Mouse (Mus musculus): Measurements from ENCODE around the gene Rcc1l. TPM values are rescaled to one million over a fixed set of nuclear protein-coding genes. Genes with fewer than 3 reads are reported as not detected.

The Rcc1l gene
- polyA plus RNA-seq, 1 experiment = 11.1 TPM

- Histone ChIP-seq H3K4me3 (ENCODE audit: insufficient read depth, low read length) (peak overlapping the region; percentile 79), H3K27ac (ENCODE audit: insufficient read depth, low read length) (peak overlapping the region; percentile 64), H3K4me1 (ENCODE audit: control insufficient read depth, insufficient read depth, low read length) (0 out of 2 replicates have a peak, but pooled peaks cover 2% of the 10 kb centered on the region)
- 0 out of 2 replicates have a peak, but pooled peaks have one; percentile 25 for TF ChIP-seq POLR2A (IDR thresholded peaks at IDR 0.05; ENCODE audit: low read depth, low read length)
- no peak for TF ChIP-seq CTCF (IDR thresholded peaks at IDR 0.05; ENCODE audit: borderline replicate concordance, insufficient read depth, low read length)
Observed at GRCm38 (mm10) chr5:134175696-134176095, 878 bp downstream of the Rcc1l start.

- Histone ChIP-seq H3K4me3 (ENCODE audit: insufficient read depth, low read length) (no peak overlapping the region), H3K4me1 (ENCODE audit: control insufficient read depth, insufficient read depth, low read length) (0 out of 2 replicates have a peak, but pooled peaks cover 2% of the 10 kb centered on the region), H3K27ac (ENCODE audit: insufficient read depth, low read length) (no peak overlapping the region)
- TF ChIP-seq POLR2A (IDR thresholded peaks at IDR 0.05; ENCODE audit: low read depth, low read length) (no peak), CTCF (IDR thresholded peaks at IDR 0.05; ENCODE audit: borderline replicate concordance, insufficient read depth, low read length) (peak; percentile 69)
Observed at GRCm38 (mm10) chr5:134173206-134173605, 3.4 kb downstream of the Rcc1l start.

- TF ChIP-seq POLR2A (IDR thresholded peaks at IDR 0.05; ENCODE audit: low read depth, low read length) (no peak), CTCF (IDR thresholded peaks at IDR 0.05; ENCODE audit: borderline replicate concordance, insufficient read depth, low read length) (no peak)
- Histone ChIP-seq H3K4me3 (ENCODE audit: insufficient read depth, low read length) (no peak overlapping the region), H3K4me1 (ENCODE audit: control insufficient read depth, insufficient read depth, low read length) (no peaks in the 10 kb centered on the region), H3K27ac (ENCODE audit: insufficient read depth, low read length) (no peak overlapping the region)
Observed at GRCm38 (mm10) chr5:134170167-134170566, 6.4 kb downstream of the Rcc1l start.

- Histone ChIP-seq H3K4me1 (ENCODE audit: control insufficient read depth, insufficient read depth, low read length) (no peaks in the 10 kb centered on the region), H3K4me3 (ENCODE audit: insufficient read depth, low read length) (no peak overlapping the region), H3K27ac (ENCODE audit: insufficient read depth, low read length) (no peak overlapping the region)
- no peak for TF ChIP-seq POLR2A (IDR thresholded peaks at IDR 0.05; ENCODE audit: low read depth, low read length)
- TF ChIP-seq CTCF (IDR thresholded peaks at IDR 0.05; ENCODE audit: borderline replicate concordance, insufficient read depth, low read length) = no peak
Observed at GRCm38 (mm10) chr5:134169231-134169630, 7.3 kb downstream of the Rcc1l start.

GRCm38 (mm10) chr5:134168033-134168432 lies 8.5 kb downstream of the Rcc1l start:
- TF ChIP-seq POLR2A (IDR thresholded peaks at IDR 0.05; ENCODE audit: low read depth, low read length) (no peak), CTCF (IDR thresholded peaks at IDR 0.05; ENCODE audit: borderline replicate concordance, insufficient read depth, low read length) (no peak)
- Histone ChIP-seq H3K4me1 (ENCODE audit: control insufficient read depth, insufficient read depth, low read length) (no peaks in the 10 kb centered on the region), H3K4me3 (ENCODE audit: insufficient read depth, low read length) (no peak overlapping the region), H3K27ac (ENCODE audit: insufficient read depth, low read length) (no peak overlapping the region)

- TF ChIP-seq CTCF (IDR thresholded peaks at IDR 0.05; ENCODE audit: borderline replicate concordance, insufficient read depth, low read length) = no peak
- TF ChIP-seq POLR2A (IDR thresholded peaks at IDR 0.05; ENCODE audit: low read depth, low read length) = no peak
- Histone ChIP-seq H3K4me3 (ENCODE audit: insufficient read depth, low read length) (no peak overlapping the region), H3K27ac (ENCODE audit: insufficient read depth, low read length) (no peak overlapping the region), H3K4me1 (ENCODE audit: control insufficient read depth, insufficient read depth, low read length) (no peaks in the 10 kb centered on the region)
Observed at GRCm38 (mm10) chr5:134166642-134167041, 9.9 kb downstream of the Rcc1l start.

GRCm38 (mm10) chr5:134164688-134165087 lies 11.9 kb downstream of the Rcc1l start:
- Histone ChIP-seq H3K27ac (ENCODE audit: insufficient read depth, low read length) (no peak overlapping the region), H3K4me1 (ENCODE audit: control insufficient read depth, insufficient read depth, low read length) (no peaks in the 10 kb centered on the region), H3K4me3 (ENCODE audit: insufficient read depth, low read length) (no peak overlapping the region)
- TF ChIP-seq POLR2A (IDR thresholded peaks at IDR 0.05; ENCODE audit: low read depth, low read length) (no peak), CTCF (IDR thresholded peaks at IDR 0.05; ENCODE audit: borderline replicate concordance, insufficient read depth, low read length) (no peak)

- TF ChIP-seq POLR2A (IDR thresholded peaks at IDR 0.05; ENCODE audit: low read depth, low read length) (no peak), CTCF (IDR thresholded peaks at IDR 0.05; ENCODE audit: borderline replicate concordance, insufficient read depth, low read length) (no peak)
- Histone ChIP-seq H3K4me1 (ENCODE audit: control insufficient read depth, insufficient read depth, low read length) (no peaks in the 10 kb centered on the region), H3K4me3 (ENCODE audit: insufficient read depth, low read length) (no peak overlapping the region), H3K27ac (ENCODE audit: insufficient read depth, low read length) (no peak overlapping the region)
Observed at GRCm38 (mm10) chr5:134155916-134156466, 20.6 kb downstream of the Rcc1l start.

- Histone ChIP-seq H3K4me3 (ENCODE audit: insufficient read depth, low read length) (no peak overlapping the region), H3K27ac (ENCODE audit: insufficient read depth, low read length) (no peak overlapping the region), H3K4me1 (ENCODE audit: control insufficient read depth, insufficient read depth, low read length) (no peaks in the 10 kb centered on the region; the same call in 1 of the 2 replicates)
- TF ChIP-seq CTCF (IDR thresholded peaks at IDR 0.05; ENCODE audit: borderline replicate concordance, insufficient read depth, low read length) (no peak), POLR2A (IDR thresholded peaks at IDR 0.05; ENCODE audit: low read depth, low read length) (no peak)
Observed at GRCm38 (mm10) chr5:134151895-134152294, 24.7 kb downstream of the Rcc1l start.

GRCm38 (mm10) chr5:134148153-134148552 lies 28.4 kb downstream of the Rcc1l start:
- Histone ChIP-seq H3K4me1 (ENCODE audit: control insufficient read depth, insufficient read depth, low read length) (no peaks in the 10 kb centered on the region; the same call in 1 of the 2 replicates), H3K4me3 (ENCODE audit: insufficient read depth, low read length) (no peak overlapping the region), H3K27ac (ENCODE audit: insufficient read depth, low read length) (no peak overlapping the region)
- TF ChIP-seq POLR2A (IDR thresholded peaks at IDR 0.05; ENCODE audit: low read depth, low read length) = no peak
- TF ChIP-seq CTCF (IDR thresholded peaks at IDR 0.05; ENCODE audit: borderline replicate concordance, insufficient read depth, low read length) = no peak
